Mouse (Mus musculus) MEL (cell line): ENCODE measurements around the gene Drp2. TPM values are rescaled to one million over a fixed set of nuclear protein-coding genes. Genes with fewer than 3 reads are reported as not detected.

Experiments
- DNase-seq: peaks from one replicate; pipeline ENCODE4 v3.0.0; 2011; ENCODE audit warnings: low read depth, low spot score
- H3K27ac ChIP-seq: 2 replicates; pipeline ENCODE4 v1.5.1; 2012; ENCODE audit warnings: low read depth, mild to moderate bottlenecking, control low read depth, low read length, moderate library complexity; ENCODE audit not compliant: control insufficient read depth
- H3K27me3 ChIP-seq, 2 experiments: fragments of 150-350 bp in 1 of 2; sonication (generic) in 1 of 2; 2 replicates each; pipeline ENCODE4 v1.6.1; 2012; ENCODE audit warnings: low read length in 2 of 2, mild to moderate bottlenecking in 2 of 2, improper control_type of control experiment in 1 of 2, moderate library complexity in 1 of 2; ENCODE audit not compliant: insufficient read depth in 2 of 2, control insufficient read depth in 1 of 2
- H3K36me3 ChIP-seq, 2 experiments: 2 replicates each; pipeline ENCODE4 v1.6.1; 2012 to 2014; ENCODE audit warnings: low read length in 2 of 2, improper control_type of control experiment in 1 of 2, inconsistent platforms in 1 of 2, mild to moderate bottlenecking in 1 of 2; ENCODE audit not compliant: insufficient read depth in 2 of 2, control insufficient read depth in 1 of 2
- H3K4me1 ChIP-seq, 2 experiments: fragments of 150-350 bp in 1 of 2; sonication (generic) in 1 of 2; 2 replicates each; pipeline ENCODE4 v1.6.1; 2012; ENCODE audit warnings: low read length in 2 of 2, improper control_type of control experiment in 1 of 2, mild to moderate bottlenecking in 1 of 2; ENCODE audit not compliant: insufficient read depth in 2 of 2, control insufficient read depth in 1 of 2
- H3K4me3 ChIP-seq, 2 experiments: fragments of 150-350 bp in 1 of 2; sonication (generic) in 1 of 2; 2 replicates each; pipeline ENCODE4 v1.5.1; 2012; ENCODE audit warnings: low read depth in 2 of 2, low read length in 2 of 2, mild to moderate bottlenecking in 2 of 2, moderate library complexity in 2 of 2, control low read depth in 1 of 2, improper control_type of control experiment in 1 of 2; ENCODE audit not compliant: control insufficient read depth in 1 of 2, insufficient read depth in 1 of 2
- H3K79me2 ChIP-seq: 2 replicates; pipeline ENCODE4 v1.6.1; 2012; ENCODE audit warnings: mild to moderate bottlenecking, low read length, moderate library complexity; ENCODE audit not compliant: control insufficient read depth, poor library complexity, insufficient read depth
- H3K9ac ChIP-seq: 2 replicates; pipeline ENCODE4 v1.6.1; 2012; ENCODE audit warnings: low read depth, mild to moderate bottlenecking, control low read depth, low read length, moderate library complexity; ENCODE audit not compliant: control insufficient read depth, poor library complexity, severe bottlenecking
- H3K9me3 ChIP-seq: fragments of 150-350 bp; sonication (generic); replicated peaks from 2 replicates; pipeline ENCODE4 v1.6.1; 2012; ENCODE audit warnings: mild to moderate bottlenecking, low read length, improper control_type of control experiment, moderate library complexity; ENCODE audit not compliant: insufficient read depth
- BHLHE40 ChIP-seq: IDR thresholded peaks from 2 replicates; pipeline ENCODE4 v1.6.1; 2012; ENCODE audit warnings: low read depth, mild to moderate bottlenecking, inconsistent platforms, low read length, improper control_type of control experiment, borderline replicate concordance
- E2F4 ChIP-seq: IDR thresholded peaks from 2 replicates; pipeline ENCODE4 v1.6.1; 2011; ENCODE audit warnings: low read depth, low read length, improper control_type of control experiment, borderline replicate concordance
- ELF1 ChIP-seq: IDR thresholded peaks from 2 replicates; pipeline ENCODE4 v1.6.1; 2014; ENCODE audit warnings: low read depth, mild to moderate bottlenecking, inconsistent platforms, low read length, improper control_type of control experiment, moderate library complexity
- EP300 ChIP-seq, 2 experiments: IDR thresholded peaks; 2 replicates each; pipeline ENCODE4 v1.6.1; 2011; ENCODE audit warnings: improper control_type of control experiment in 2 of 2, low read length in 2 of 2, low read depth in 1 of 2, mild to moderate bottlenecking in 1 of 2
- ETS1 ChIP-seq: IDR thresholded peaks from 2 replicates; pipeline ENCODE4 v1.6.1; 2012; ENCODE audit warnings: low read depth, mild to moderate bottlenecking, inconsistent platforms, low read length, improper control_type of control experiment, moderate library complexity
- KAT2A ChIP-seq: conservative IDR thresholded peaks from 2 replicates; pipeline ENCODE4 v1.6.1; 2012; ENCODE audit warnings: low read depth, low read length, improper control_type of control experiment, inconsistent platforms
- MAFK ChIP-seq: IDR thresholded peaks from 2 replicates; pipeline ENCODE4 v1.6.1; 2011; ENCODE audit warnings: low read depth, mild to moderate bottlenecking, low read length, improper control_type of control experiment, borderline replicate concordance
- MAX ChIP-seq: IDR thresholded peaks from 2 replicates; pipeline ENCODE4 v1.6.1; 2011; ENCODE audit warnings: low read length, improper control_type of control experiment
- MAZ ChIP-seq: IDR thresholded peaks from 2 replicates; pipeline ENCODE4 v1.6.1; 2012; ENCODE audit warnings: low read depth, mild to moderate bottlenecking, inconsistent platforms, low read length, improper control_type of control experiment
- NELFE ChIP-seq: IDR thresholded peaks from 2 replicates; pipeline ENCODE4 v1.6.1; 2011; ENCODE audit warnings: low read depth, low read length, improper control_type of control experiment
- POLR2A ChIP-seq, 2 experiments: IDR thresholded peaks; 2 replicates each; pipeline ENCODE4 v1.6.1; 2011 to 2012; ENCODE audit warnings: low read length in 2 of 2, mild to moderate bottlenecking in 2 of 2, control low read depth in 1 of 2, improper control_type of control experiment in 1 of 2, low read depth in 1 of 2, moderate library complexity in 1 of 2; ENCODE audit not compliant: control insufficient read depth in 1 of 2, insufficient read depth in 1 of 2, poor library complexity in 1 of 2
- POLR2AphosphoS2 ChIP-seq: IDR thresholded peaks from 2 replicates; pipeline ENCODE4 v1.6.1; 2011; ENCODE audit warnings: low read length, improper control_type of control experiment
- SMC3 ChIP-seq: IDR thresholded peaks from 2 replicates; pipeline ENCODE4 v1.6.1; 2011; ENCODE audit warnings: low read depth, low read length, improper control_type of control experiment
- TBP ChIP-seq: IDR thresholded peaks from 2 replicates; pipeline ENCODE4 v1.8.0; 2011; ENCODE audit warnings: low read depth, low read length, improper control_type of control experiment
- USF2 ChIP-seq, 2 experiments: IDR thresholded peaks; 2 replicates each; pipeline ENCODE4 v1.6.1; 2011 to 2012; ENCODE audit warnings: improper control_type of control experiment in 2 of 2, low read length in 2 of 2, borderline replicate concordance in 1 of 2, inconsistent platforms in 1 of 2, low read depth in 1 of 2, mild to moderate bottlenecking in 1 of 2; ENCODE audit not compliant: insufficient read depth in 1 of 2
- ZNF384 ChIP-seq: IDR thresholded peaks from 2 replicates; pipeline ENCODE4 v1.6.1; 2012; ENCODE audit warnings: low read depth, mild to moderate bottlenecking, inconsistent platforms, low read length, improper control_type of control experiment
- polyA plus RNA-seq, 2 experiments: library from polyadenylated mRNA; stranded (reverse) in 1 of 2; unstranded in 1 of 2; fragments of >175 nt in 1 of 2; fragments of >200 nt in 1 of 2; gene quantifications; 2 replicates each; pipeline versions ENCODE4 v1.2.1 to v1.2.4; 2012; ENCODE audit warnings: low replicate concordance in 2 of 2, low read depth in 1 of 2; ENCODE audit not compliant: insufficient read length in 2 of 2, insufficient read depth in 1 of 2, missing spikeins in 1 of 2
- total RNA-seq: library from RNA; depleted of rRNA; stranded (reverse); fragments of 300-350 nt; gene quantifications from 2 replicates; pipeline ENCODE4 v1.2.3, GENCODE M21; 2012

The Drp2 gene
- total and polyA plus RNA-seq, 3 experiments = 0.39 to 1.6 TPM; not detected in 1

- no peak for DNase-seq
- H3K79me2 ChIP-seq = no peaks in the 10 kb centered on the region
- TF ChIP-seq NELFE = no peak
- TF ChIP-seq POLR2A (IDR thresholded peaks at IDR 0.05; ENCODE audit: control insufficient read depth in 1 of 2, insufficient read depth in 1 of 2, low read depth in 1 of 2, low read length in 2 of 2, poor library complexity in 1 of 2) = no peak
- no peak for TF ChIP-seq ZNF384
- no peak for TF ChIP-seq SMC3
- no peak for TF ChIP-seq KAT2A
- TF ChIP-seq MAX = no peak
- no peak for TF ChIP-seq ETS1
- no peak for TF ChIP-seq E2F4
- no peak for TF ChIP-seq BHLHE40
- TF ChIP-seq POLR2AphosphoS2 = no peak
- TF ChIP-seq USF2 (IDR thresholded peaks at IDR 0.05; ENCODE audit: borderline replicate concordance in 1 of 2, insufficient read depth in 1 of 2, low read depth in 1 of 2, low read length in 2 of 2) = no peak
- TF ChIP-seq TBP = no peak
Observed at GRCm38 (mm10) chrX:134362156-134362555, 42.2 kb upstream of the Drp2 start.

GRCm38 (mm10) chrX:134365421-134365820, 38.9 kb upstream of the Drp2 start:
- Histone ChIP-seq H3K36me3 (peaks cover 0 to 30% of the 10 kb centered on the region in 2 experiments; a peak in 2 of 4 replicates), H3K4me1 (no peaks in the 10 kb centered on the region), H3K27me3 (no peaks in the 10 kb centered on the region), H3K9me3 (no peaks in the 10 kb centered on the region), H3K9ac (no peak overlapping the region), H3K27ac (no peak overlapping the region), H3K4me3 (no peak overlapping the region), H3K79me2 (no peaks in the 10 kb centered on the region)
- no peak for TF ChIP-seq MAZ
- TF ChIP-seq NELFE = no peak
- TF ChIP-seq EP300 (IDR thresholded peaks at IDR 0.05; ENCODE audit: low read depth in 1 of 2, low read length in 2 of 2) = no peak
- no peak for TF ChIP-seq SMC3
- TF ChIP-seq ELF1 = no peak
- TF ChIP-seq USF2 (IDR thresholded peaks at IDR 0.05; ENCODE audit: borderline replicate concordance in 1 of 2, insufficient read depth in 1 of 2, low read depth in 1 of 2, low read length in 2 of 2) = no peak
- TF ChIP-seq POLR2AphosphoS2 = peak; percentile 73; the same call in 1 of the 2 replicates
- TF ChIP-seq MAFK = no peak
- no peak for DNase-seq

More at GRCm38 (mm10) chrX:134362156-134362555, 42.2 kb upstream of the Drp2 start:
- no peak overlapping the region for H3K27ac ChIP-seq
- H3K9ac ChIP-seq = no peak overlapping the region
- peaks cover 0 to 40% of the 10 kb centered on the region in 2 experiments; a peak in 2 of 4 replicates for H3K36me3 ChIP-seq
- H3K4me3 ChIP-seq = no peak overlapping the region
- no peaks in the 10 kb centered on the region for H3K27me3 ChIP-seq
- no peaks in the 10 kb centered on the region for H3K4me1 ChIP-seq
- H3K9me3 ChIP-seq = no peaks in the 10 kb centered on the region
